Mouse (Mus musculus) neural tube, embryonic 14.5 days (tissue): Measurements from ENCODE around the gene Glipr1. TPM values are rescaled to one million over a fixed set of nuclear protein-coding genes. Genes with fewer than 3 reads are reported as not detected.

Source experiments
- ATAC-seq: fragments of 200-750 bp; cut with Nextera tagmentation; 2 replicates; pipeline ENCODE4 v1.8.0; 2017; ENCODE audit warnings: low read depth, mild to moderate bottlenecking, moderate TSS enrichment, moderate library complexity
- H3K27ac ChIP-seq: fragments of 300-500 bp; sonication (generic); 2 replicates; pipeline ENCODE4 v1.5.1; 2014; ENCODE audit warnings: low read depth, mild to moderate bottlenecking, control low read depth, low read length, moderate library complexity, mixed read lengths
- H3K27me3 ChIP-seq: fragments of 300-500 bp; sonication (generic); 2 replicates; pipeline ENCODE4 v1.6.1; 2014; ENCODE audit warnings: low read length; ENCODE audit not compliant: control insufficient read depth, insufficient read depth
- H3K36me3 ChIP-seq: fragments of 300-500 bp; sonication (generic); 2 replicates; pipeline ENCODE4 v1.6.1; 2014; ENCODE audit warnings: low read length, mixed read lengths; ENCODE audit not compliant: control insufficient read depth, insufficient read depth
- H3K4me1 ChIP-seq: fragments of 300-500 bp; sonication (generic); 2 replicates; pipeline ENCODE4 v1.6.1; 2014; ENCODE audit warnings: low read length; ENCODE audit not compliant: control insufficient read depth, insufficient read depth
- H3K4me2 ChIP-seq: fragments of 300-500 bp; sonication (generic); 2 replicates; pipeline ENCODE4 v1.6.1; 2014; ENCODE audit warnings: mild to moderate bottlenecking, low read depth, low read length, control low read depth
- H3K4me3 ChIP-seq: fragments of 300-500 bp; sonication (generic); 2 replicates; pipeline ENCODE4 v1.5.1; 2014; ENCODE audit warnings: low read depth, low read length, control low read depth, mixed read lengths
- H3K9ac ChIP-seq: fragments of 300-500 bp; sonication (generic); replicated peaks from 2 replicates; pipeline ENCODE4 v1.6.1; 2014; ENCODE audit warnings: low read depth, mild to moderate bottlenecking, control low read depth, low read length, mixed read lengths
- H3K9me3 ChIP-seq: fragments of 300-500 bp; sonication (generic); 2 replicates; pipeline ENCODE4 v1.6.1; 2016; ENCODE audit warnings: low read length; ENCODE audit not compliant: control insufficient read depth
- WGBS: fragments of 180-500 bp; shearing (Covaris S2); extraction: QIAGEN DNeasy Blood & Tissue Kit; methylation state at CpG from one replicate; pipeline ENCODE4 v1.1.7; 2014; 5-methylcytosine and 5-hydroxymethylcytosine counted together
- polyA plus RNA-seq: library from polyadenylated mRNA; unstranded; fragments of >200 nt; fragmentation: Nextera tagmentation; extraction: Ambion mirVana; gene quantifications from 2 replicates; pipeline ENCODE4 v1.2.1, GENCODE M21; 2014

Gene Glipr1
- polyA plus RNA-seq, 1 experiment from 2014 or later: 0.91 TPM

- Histone ChIP-seq H3K4me3 (no peak overlapping the region), H3K4me2 (no peak overlapping the region), H3K9me3 (no peaks in the 10 kb centered on the region), H3K36me3 (peaks cover 16% of the 10 kb centered on the region; the same call in 1 of the 2 replicates), H3K9ac (no peak overlapping the region), H3K27me3 (no peaks in the 10 kb centered on the region), H3K4me1 (peaks cover 8% of the 10 kb centered on the region), H3K27ac (no peak overlapping the region)
- WGBS: 49% methylated on average over 5 of the region's 5 CpGs
- ATAC-seq: peak; percentile 19; the same call in 1 of the 2 replicates
Measured at GRCm38 (mm10) chr10:111977584-111977983, 24.8 kb downstream of the Glipr1 start.

DNA sequence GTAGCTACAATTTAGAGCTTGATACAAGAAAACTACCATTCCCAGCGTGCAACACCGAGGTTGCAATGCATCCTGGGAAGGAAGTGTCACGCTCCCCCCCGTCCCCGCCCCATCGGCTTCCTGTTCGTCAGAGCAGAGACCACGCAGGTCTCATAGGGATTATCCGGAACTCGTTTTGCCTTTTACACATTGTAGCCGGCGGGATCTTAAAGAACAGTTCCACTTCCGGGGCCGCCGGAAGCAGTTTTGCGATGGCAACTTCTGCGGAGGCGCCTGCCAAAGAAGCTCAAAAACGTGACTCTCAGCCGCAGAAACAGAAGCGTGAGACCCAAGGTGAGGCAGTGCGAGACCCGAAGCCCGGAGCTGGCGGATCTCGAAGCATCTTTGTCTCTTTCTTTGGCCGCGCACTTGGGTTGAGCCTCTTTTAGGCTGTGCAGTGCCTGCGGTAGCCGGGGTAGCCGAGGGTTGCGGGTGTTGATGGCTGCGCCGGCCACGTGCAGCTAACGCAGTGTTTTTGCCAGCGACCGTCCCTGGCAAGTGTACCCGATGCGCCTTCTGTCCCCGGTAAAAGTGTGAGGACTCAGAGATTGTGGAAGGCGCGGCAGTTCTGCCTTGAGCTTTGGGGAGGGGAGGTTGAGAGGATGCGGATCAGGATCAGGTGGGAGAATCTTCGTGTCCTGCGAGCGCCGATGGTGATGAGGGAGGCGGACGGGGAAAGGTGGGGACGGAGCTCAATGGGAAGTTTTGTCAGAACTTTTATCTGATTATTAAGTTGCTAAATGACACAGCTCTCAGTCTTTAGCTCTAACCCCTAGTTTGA is 29.7 kb downstream of the Glipr1 start, which contains the start of gene Krr1:
Gene Krr1 (plus strand): TSS at position 123 of the 820 bp plus-strand sequence.
- 0 out of 2 replicates have a peak within 1 kb of the TSS, but pooled peaks have one; percentile 50 for H3K27ac ChIP-seq
- WGBS: under 1% methylated on average over 51 of the region's 51 CpGs

DNA sequence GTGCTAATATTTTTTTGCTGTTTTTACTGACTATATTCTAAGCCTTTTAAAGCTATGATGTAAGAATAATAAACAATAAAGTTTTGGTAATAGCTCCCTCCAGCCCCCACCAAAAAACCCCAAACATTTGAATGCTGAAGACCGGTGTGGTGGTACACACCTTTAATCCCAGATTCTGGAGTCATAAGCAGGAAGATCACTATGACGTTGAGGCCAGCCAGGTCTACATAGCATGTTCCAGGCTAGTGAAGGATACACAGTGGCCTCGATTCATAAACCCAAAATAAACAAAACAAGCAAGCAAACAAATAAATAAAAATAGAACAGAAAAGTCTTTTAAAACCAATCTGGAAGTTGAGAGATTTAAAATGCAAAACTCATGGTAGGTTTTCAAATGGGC is 30.5 kb downstream of the Glipr1 start:
- Histone ChIP-seq H3K9ac (no peak overlapping the region), H3K36me3 (no peaks in the 10 kb centered on the region), H3K27ac (no peak overlapping the region), H3K4me3 (no peak overlapping the region), H3K4me2 (no peak overlapping the region), H3K27me3 (no peaks in the 10 kb centered on the region), H3K9me3 (no peaks in the 10 kb centered on the region), H3K4me1 (peaks cover 8% of the 10 kb centered on the region)
- ATAC-seq: no peak; the same call in 1 of the 2 replicates
- 89% methylated on average over 3 of the region's 3 CpGs for WGBS

More for the DNA sequence above, 29.7 kb downstream of the Glipr1 start, which contains the start of gene Krr1:
- peak; percentile 98 for ATAC-seq
- H3K4me2 ChIP-seq: peak within 1 kb of the TSS; percentile 76
- no peaks in the 10 kb centered on the region for H3K27me3 ChIP-seq
- H3K9ac ChIP-seq: peak within 1 kb of the TSS; percentile 66
- peaks cover 8% of the 10 kb centered on the region for H3K4me1 ChIP-seq
- H3K4me3 ChIP-seq: peak within 1 kb of the TSS; percentile 84
- no peaks in the 10 kb centered on the region for H3K36me3 ChIP-seq
- H3K9me3 ChIP-seq: no peaks in the 10 kb centered on the region

- ATAC-seq: no peak
Measured at GRCm38 (mm10) chr10:111966394-111966793, 36.0 kb downstream of the Glipr1 start.

DNA sequence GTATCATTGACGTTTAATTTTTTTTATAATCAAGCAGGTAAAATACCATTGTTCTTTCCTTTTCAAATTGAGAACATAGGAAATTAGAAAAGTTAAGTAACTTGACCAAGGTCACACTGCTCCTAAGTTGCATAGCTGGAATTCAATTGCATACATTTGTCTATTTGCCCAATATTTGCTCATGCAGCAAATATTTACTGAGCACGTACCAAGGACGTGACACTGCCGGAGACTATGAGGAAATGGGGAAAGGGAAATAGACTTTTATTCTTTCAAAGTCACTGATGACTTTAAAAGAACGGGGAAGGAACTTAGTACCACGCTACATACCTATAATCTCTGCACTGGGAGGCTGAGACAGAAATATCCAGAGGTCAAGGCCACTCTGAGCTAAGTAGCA is 42.0 kb downstream of the Glipr1 start:
- Histone ChIP-seq H3K4me1 (no peaks in the 10 kb centered on the region), H3K9ac (no peak overlapping the region), H3K9me3 (no peaks in the 10 kb centered on the region), H3K4me3 (no peak overlapping the region), H3K27ac (no peak overlapping the region), H3K27me3 (no peaks in the 10 kb centered on the region), H3K4me2 (no peak overlapping the region), H3K36me3 (no peaks in the 10 kb centered on the region)
- 85% methylated on average over 6 of the region's 6 CpGs for WGBS
- no peak for ATAC-seq

More at GRCm38 (mm10) chr10:111966394-111966793, 36.0 kb downstream of the Glipr1 start:
- H3K9ac ChIP-seq: no peak overlapping the region
- no peak overlapping the region for H3K27ac ChIP-seq
- H3K36me3 ChIP-seq: no peaks in the 10 kb centered on the region
- H3K4me2 ChIP-seq: no peak overlapping the region
- H3K4me1 ChIP-seq: no peaks in the 10 kb centered on the region
- H3K9me3 ChIP-seq: no peaks in the 10 kb centered on the region
- no peaks in the 10 kb centered on the region for H3K27me3 ChIP-seq
- H3K4me3 ChIP-seq: no peak overlapping the region
- WGBS: 53% methylated on average over 4 of the region's 4 CpGs

GRCm38 (mm10) chr10:111959353-111959752 is 43.1 kb downstream of the Glipr1 start:
- ATAC-seq: no peak
- H3K4me2 ChIP-seq: no peak overlapping the region
- no peaks in the 10 kb centered on the region for H3K9me3 ChIP-seq
- no peak overlapping the region for H3K9ac ChIP-seq
- no peaks in the 10 kb centered on the region for H3K4me1 ChIP-seq
- no peak overlapping the region for H3K27ac ChIP-seq
- no peaks in the 10 kb centered on the region for H3K36me3 ChIP-seq
- no peak overlapping the region for H3K4me3 ChIP-seq
- 89% methylated on average over 2 of the region's 2 CpGs for WGBS
- H3K27me3 ChIP-seq: no peaks in the 10 kb centered on the region

GRCm38 (mm10) chr10:111958046-111958421 is 44.4 kb downstream of the Glipr1 start:
- Histone ChIP-seq H3K4me1 (no peaks in the 10 kb centered on the region), H3K9me3 (no peaks in the 10 kb centered on the region), H3K36me3 (no peaks in the 10 kb centered on the region), H3K9ac (no peak overlapping the region), H3K27me3 (no peaks in the 10 kb centered on the region), H3K4me3 (no peak overlapping the region), H3K27ac (no peak overlapping the region), H3K4me2 (no peak overlapping the region)
- ATAC-seq: peak; percentile 47
- 35% methylated on average over 4 of the region's 4 CpGs for WGBS

- ATAC-seq: peak; percentile 91
- H3K4me2 ChIP-seq: no peak overlapping the region
- H3K4me1 ChIP-seq: no peaks in the 10 kb centered on the region
- WGBS: 69% methylated on average over 10 of the region's 10 CpGs
- no peak overlapping the region for H3K27ac ChIP-seq
- H3K4me3 ChIP-seq: no peak overlapping the region
- no peaks in the 10 kb centered on the region for H3K36me3 ChIP-seq
- no peaks in the 10 kb centered on the region for H3K9me3 ChIP-seq
- H3K9ac ChIP-seq: no peak overlapping the region
- H3K27me3 ChIP-seq: no peaks in the 10 kb centered on the region
Measured at GRCm38 (mm10) chr10:111957271-111958045, 45.0 kb downstream of the Glipr1 start.

- H3K4me2 ChIP-seq: no peak overlapping the region
- H3K36me3 ChIP-seq: no peaks in the 10 kb centered on the region
- H3K9me3 ChIP-seq: no peaks in the 10 kb centered on the region
- 95% methylated on average over 2 of the region's 2 CpGs for WGBS
- no peak overlapping the region for H3K9ac ChIP-seq
- H3K27ac ChIP-seq: no peak overlapping the region
- no peak for ATAC-seq
- H3K4me3 ChIP-seq: no peak overlapping the region
- no peaks in the 10 kb centered on the region for H3K27me3 ChIP-seq
- H3K4me1 ChIP-seq: no peaks in the 10 kb centered on the region
Measured at GRCm38 (mm10) chr10:111955836-111956235, 46.6 kb downstream of the Glipr1 start.
